Comparison of ENCODE assay signal across 20 mouse cellular contexts in genomic region chr1:186581114-186581513, GRCm38 (mm10).
A peak's percentile ranks its signal among the peaks of the same experiment; 100 is the strongest.
DNase-seq lines count a peak whose midpoint lies in the region; ATAC-seq and TF ChIP-seq lines count a peak whose summit lies in the region.
"Had no signal": no experiment of that assay in that cellular context is flagged by ENCODE, and none has a peak within 500 bp of the region (broad histone marks: within the 10 kb centered on the region; RNA-seq: fewer than 3 reads in every experiment).

No protein-coding gene starts in this region.

- H3K27ac ChIP-seq in heart, embryonic 10.5 days, result peak overlapping the region; percentile 56
- no peak overlapping the region for H3K27ac ChIP-seq in heart, embryonic 11.5 days (ENCODE audit: low read depth, low read length)
- H3K27ac ChIP-seq: embryonic facial prominence, embryonic 13.5 days; hindbrain, postnatal 0 days; kidney, embryonic 15.5 days; left cerebral cortex, adult 2 months; liver, embryonic 14.5 days; midbrain, embryonic 12.5 days; stomach, postnatal 0 days had no signal

- H3K9ac ChIP-seq in heart, embryonic 11.5 days (ENCODE audit: low read depth, low read length), result no peak overlapping the region
- H3K9ac ChIP-seq: embryonic facial prominence, embryonic 13.5 days; kidney, embryonic 15.5 days; liver, embryonic 14.5 days; midbrain, embryonic 12.5 days had no signal

- peaks cover 26% of the 10 kb centered on the region for H3K4me1 ChIP-seq in heart, embryonic 10.5 days
- H3K4me1 ChIP-seq in heart, embryonic 11.5 days (ENCODE audit: control insufficient read depth, insufficient read depth, low read length), result peaks cover 12% of the 10 kb centered on the region
- H3K4me1 ChIP-seq: kidney, embryonic 15.5 days; midbrain, embryonic 12.5 days had no signal

- H3K9me3 ChIP-seq in heart, embryonic 10.5 days, result no peaks in the 10 kb centered on the region
- H3K9me3 ChIP-seq in heart, embryonic 11.5 days (replicated peaks; ENCODE audit: control insufficient read depth, low read length), result no peaks in the 10 kb centered on the region
- H3K9me3 ChIP-seq: embryonic facial prominence, embryonic 13.5 days; kidney, embryonic 15.5 days; midbrain, embryonic 12.5 days had no signal

- in situ Hi-C loops in Patski (cut with MboI; ENCODE audit: low pct_unique_long_range_greater_than_20kb), result no loop called here

- CTCF ChIA-PET in Patski (lab: Charles Lee), result no interaction called here

- ATAC-seq in heart, embryonic 11.5 days (replicated peaks; ENCODE audit: insufficient number of reproducible peaks, low FRiP score, low TSS enrichment), result no peak
- peak; percentile 51 for ATAC-seq in Patski
- ATAC-seq: hindbrain, postnatal 0 days; intestine, postnatal 0 days had no signal

- H3K4me3 ChIP-seq in heart, embryonic 10.5 days, result no peak overlapping the region
- no peak overlapping the region for H3K4me3 ChIP-seq in heart, embryonic 11.5 days (ENCODE audit: low read depth, low read length)
- H3K4me3 ChIP-seq: embryonic facial prominence, embryonic 13.5 days; kidney, embryonic 15.5 days; left cerebral cortex, adult 2 months; midbrain, embryonic 12.5 days had no signal

- intact Hi-C loops in heart, postnatal 10 days (cut with DNase I), result no loop called here
- intact Hi-C loops in left cerebral cortex, postnatal 10 days (cut with DNase I), result no loop called here

- no peak for TF ChIP-seq CTCF in Patski (IDR thresholded peaks at IDR 0.05)

- WGBS in heart, embryonic 10.5 days, result 69% methylated on average over 2 of the region's 2 CpGs
- 71% methylated on average over 2 of the region's 2 CpGs for WGBS in heart, embryonic 11.5 days (ENCODE audit: insufficient replicate concordance)

- H3K27me3 ChIP-seq in heart, embryonic 10.5 days (ENCODE audit: insufficient read depth, poor library complexity, severe bottlenecking), result no peaks in the 10 kb centered on the region
- no peaks in the 10 kb centered on the region for H3K27me3 ChIP-seq in heart, embryonic 11.5 days (ENCODE audit: control insufficient read depth, insufficient read depth, low read length)
- H3K27me3 ChIP-seq in Patski, result no peaks in the 10 kb centered on the region
- H3K27me3 ChIP-seq: embryonic facial prominence, embryonic 13.5 days; kidney, embryonic 15.5 days; midbrain, embryonic 12.5 days had no signal

- DNase-seq in heart, embryonic 10.5 days (ENCODE audit: low spot score), result no peak
- peak; percentile 27 for DNase-seq in 3134 (ENCODE audit: extremely low read depth, insufficient read length, low spot score)
- DNase-seq in Patski (ENCODE audit: low read depth, low spot score), result no peak
- peak; percentile 29 to 46 for DNase-seq in heart, postnatal 10 days
- DNase-seq in cerebellum, postnatal 4 days (ENCODE audit: low spot score in 2 of 2), result no peak
- DNase-seq in left cerebral cortex, postnatal 10 days (ENCODE audit: extremely low spot score in 1 of 2, low spot score in 2 of 2), result no peak
- DNase-seq: adrenal gland, postnatal 14 days; cerebellum, postnatal 10 days; kidney, postnatal 4 days; layer of hippocampus, adult 9-11 months; right cerebral cortex, adult 18-20 months had no signal

- H3K36me3 ChIP-seq in heart, embryonic 10.5 days, result no peaks in the 10 kb centered on the region
- no peaks in the 10 kb centered on the region for H3K36me3 ChIP-seq in heart, embryonic 11.5 days (ENCODE audit: control insufficient read depth, insufficient read depth, low read length)
- H3K36me3 ChIP-seq: embryonic facial prominence, embryonic 13.5 days; kidney, embryonic 15.5 days; midbrain, embryonic 12.5 days had no signal

- H3K4me2 ChIP-seq in heart, embryonic 11.5 days, result no peak overlapping the region
- H3K4me2 ChIP-seq: embryonic facial prominence, embryonic 13.5 days; kidney, embryonic 15.5 days; midbrain, embryonic 12.5 days had no signal

- POLR2A ChIA-PET in Patski (lab: Charles Lee), result no interaction called here

Comparison
In these comparisons a context has a peak if more than half of its experiments do, and no peak if none do; other contexts are left out.
1. DNase-seq: peak in 3134 (single experiment) and heart, postnatal 10 days (2 of 2); none in heart, embryonic 10.5 days (single experiment), Patski (single experiment), cerebellum, postnatal 4 days (0 of 2) and left cerebral cortex, postnatal 10 days (0 of 2).